Mouse (Mus musculus) spleen, adult 2 months (tissue): ENCODE results near the gene Fxr2. TPM values are rescaled to one million over a fixed set of nuclear protein-coding genes. Genes with fewer than 3 reads are reported as not detected.
"Not testable (repeated sequence)": the region's sequence is repeated elsewhere in the genome, so short reads cannot be mapped to it uniquely, and the experiment has no call there.

ENCODE experiments used
- DNase-seq, 2 experiments: peaks; one replicate each; pipeline versions ENCODE4 v3.0.0 to v3.0.0-alpha.2; 2012 to 2021; ENCODE audit warnings: low spot score in 2 of 2, low read depth in 1 of 2
- H3K27ac ChIP-seq: fragments of 200-500 bp; 2 replicates; pipeline ENCODE4 v1.5.1; 2012; ENCODE audit warnings: low read length, inconsistent platforms; ENCODE audit not compliant: insufficient read depth
- H3K27me3 ChIP-seq: fragments of 200-500 bp; 2 replicates; pipeline ENCODE4 v1.6.1; 2012; ENCODE audit warnings: mild to moderate bottlenecking, moderate library complexity, low read length, inconsistent platforms; ENCODE audit not compliant: control insufficient read depth, insufficient read depth
- H3K36me3 ChIP-seq: fragments of 200-500 bp; 2 replicates; pipeline ENCODE4 v1.6.1; 2012; ENCODE audit warnings: mild to moderate bottlenecking, low read length, inconsistent platforms; ENCODE audit not compliant: control insufficient read depth, insufficient read depth
- H3K4me1 ChIP-seq: fragments of 200-500 bp; 2 replicates; pipeline ENCODE4 v1.6.1; 2011; ENCODE audit warnings: inconsistent platforms; ENCODE audit not compliant: control insufficient read depth, insufficient read depth, insufficient read length
- H3K4me3 ChIP-seq: fragments of 200-500 bp; 2 replicates; pipeline ENCODE4 v1.5.1; 2011; ENCODE audit warnings: mild to moderate bottlenecking, inconsistent platforms; ENCODE audit not compliant: insufficient read depth, insufficient read length; ENCODE audit errors: extremely low read depth
- CTCF ChIP-seq: fragments of 200-500 bp; IDR thresholded peaks from 2 replicates; pipeline ENCODE4 v1.5.1; 2011; ENCODE audit warnings: mild to moderate bottlenecking, inconsistent platforms; ENCODE audit not compliant: insufficient read depth, insufficient read length, insufficient replicate concordance; ENCODE audit errors: extremely low read depth
- POLR2A ChIP-seq: fragments of 200-500 bp; IDR thresholded peaks from 2 replicates; pipeline ENCODE4 v1.6.1; 2011; ENCODE audit warnings: low read depth, low read length, inconsistent platforms
- WGBS: fragments of 180-500 bp; shearing (Covaris S2); methylation state at CpG from one replicate; pipeline ENCODE4 v1.1.7; 2018; 5-methylcytosine and 5-hydroxymethylcytosine counted together
- polyA plus RNA-seq: library from polyadenylated mRNA; depleted of rRNA; stranded (reverse); fragments of >200 nt; gene quantifications from 2 replicates; pipeline ENCODE4 v1.2.3, GENCODE M21; 2012

Fxr2 gene
- polyA plus RNA-seq, 1 experiment: 41.6 TPM

DNA sequence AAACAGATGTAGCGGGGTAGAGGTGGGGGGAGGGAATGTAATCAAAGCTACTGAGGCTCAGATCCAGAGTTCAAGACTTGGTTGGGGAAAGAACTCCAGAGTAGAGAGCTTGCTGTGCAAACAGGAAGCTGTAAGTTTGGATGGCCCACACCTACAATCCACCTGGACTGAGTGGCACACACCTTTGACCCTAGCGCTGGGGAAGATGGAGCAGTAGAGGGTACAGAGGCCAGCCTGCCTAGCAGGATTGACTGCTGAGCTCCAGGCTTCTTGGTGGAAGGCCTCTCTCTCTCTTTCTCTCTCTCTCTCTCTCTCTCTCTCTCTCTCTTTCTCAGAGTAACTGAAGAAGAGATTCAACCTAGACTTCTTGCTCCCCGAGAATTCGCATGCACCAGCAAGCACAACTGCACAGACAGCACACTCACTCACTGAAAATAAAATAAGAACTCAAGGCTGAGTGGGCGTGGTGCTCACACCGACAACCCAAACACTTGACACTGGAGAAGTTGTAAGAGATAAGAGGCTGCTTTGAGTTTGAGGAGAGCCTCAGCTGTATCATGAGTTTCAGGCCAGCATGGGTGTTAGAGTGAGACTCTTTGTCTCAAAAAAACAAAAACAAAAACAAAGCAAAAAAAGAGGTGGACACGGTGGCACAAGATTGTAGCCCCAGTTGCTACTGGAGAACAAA, 12.3 kb upstream of the Fxr2 start:
- Histone ChIP-seq H3K27ac (no peak overlapping the region), H3K36me3 (no peaks in the 10 kb centered on the region), H3K4me3 (no peak overlapping the region), H3K27me3 (no peaks in the 10 kb centered on the region), H3K4me1 (no peaks in the 10 kb centered on the region)
- 79% methylated on average over 7 of the region's 7 CpGs for WGBS
- no peak for DNase-seq
- TF ChIP-seq POLR2A: no peak
- TF ChIP-seq CTCF: no peak

DNA sequence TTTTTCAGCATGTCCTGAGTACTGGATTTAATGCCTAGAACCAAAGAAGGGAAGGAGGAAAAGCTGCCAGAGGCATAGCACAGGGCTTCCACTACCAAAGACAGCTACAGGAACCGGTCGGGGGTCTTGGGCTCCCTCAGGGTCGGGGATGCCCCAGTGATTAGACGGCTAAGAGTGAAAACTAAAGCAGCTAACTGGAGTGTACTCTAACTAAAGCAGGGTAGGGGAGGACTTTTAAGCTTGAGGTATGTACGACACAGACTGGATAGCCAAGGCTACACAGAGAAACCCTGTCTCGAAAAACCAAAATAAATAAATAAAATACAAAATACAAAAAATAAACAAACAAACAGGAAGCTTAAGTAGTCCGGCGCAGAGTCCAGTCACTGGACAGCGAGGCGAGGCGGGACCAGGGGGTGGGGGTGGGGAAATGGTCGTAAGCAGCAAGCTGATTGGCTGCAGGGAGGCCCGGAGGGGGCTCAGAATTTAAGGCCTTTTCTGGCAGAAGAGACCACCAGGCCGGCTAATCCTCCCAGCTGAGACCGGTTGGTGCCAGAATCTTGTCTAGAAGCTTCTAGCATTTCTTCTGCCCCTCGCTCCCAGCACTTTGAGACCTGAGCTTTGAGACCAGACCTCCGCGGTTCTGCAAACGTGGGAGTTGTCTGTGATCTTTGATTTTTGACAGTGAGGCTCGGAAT, 11.1 kb upstream of the Fxr2 start, which contains the start of gene Sat2:
TSS of gene Sat2 (plus strand) at position 454 of the 698 bp plus-strand sequence.
- no peak for TF ChIP-seq CTCF
- no peak for TF ChIP-seq POLR2A
- Histone ChIP-seq H3K4me1 (no peaks in the 10 kb centered on the region), H3K4me3 (peak within 1 kb of the TSS; percentile 49), H3K27ac (no peak within 1 kb of the TSS), H3K36me3 (no peaks in the 10 kb centered on the region), H3K27me3 (no peaks in the 10 kb centered on the region)
- 21% methylated on average over 20 of the region's 20 CpGs for WGBS
- no peak for DNase-seq

DNA sequence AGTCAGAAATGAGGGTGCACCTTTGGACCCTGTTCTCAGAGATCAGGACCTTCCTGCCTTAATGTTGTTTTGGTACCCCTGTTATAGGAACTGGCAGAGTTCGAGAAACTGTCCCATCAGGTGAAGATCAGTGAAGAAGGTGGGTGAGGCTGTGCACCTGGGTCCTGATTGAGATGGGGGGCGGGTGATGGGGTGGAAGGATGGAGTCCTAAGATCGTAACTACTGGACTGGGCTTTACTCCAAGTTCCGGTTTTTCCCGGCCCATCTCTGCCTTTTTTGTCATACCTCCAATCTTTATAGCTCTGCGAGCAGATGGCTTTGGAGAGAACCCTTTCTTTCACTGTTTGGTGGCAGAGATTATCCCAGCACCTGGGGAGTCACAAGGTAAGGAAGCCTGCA, 10.4 kb upstream of the Fxr2 start:
- H3K27ac ChIP-seq: no peak overlapping the region
- 55% methylated on average over 6 of the region's 6 CpGs for WGBS
- no peaks in the 10 kb centered on the region for H3K4me1 ChIP-seq
- no peaks in the 10 kb centered on the region for H3K27me3 ChIP-seq
- no peak for DNase-seq
- H3K4me3 ChIP-seq: no peak overlapping the region
- TF ChIP-seq POLR2A (no peak), CTCF (no peak)
- no peaks in the 10 kb centered on the region for H3K36me3 ChIP-seq

DNA sequence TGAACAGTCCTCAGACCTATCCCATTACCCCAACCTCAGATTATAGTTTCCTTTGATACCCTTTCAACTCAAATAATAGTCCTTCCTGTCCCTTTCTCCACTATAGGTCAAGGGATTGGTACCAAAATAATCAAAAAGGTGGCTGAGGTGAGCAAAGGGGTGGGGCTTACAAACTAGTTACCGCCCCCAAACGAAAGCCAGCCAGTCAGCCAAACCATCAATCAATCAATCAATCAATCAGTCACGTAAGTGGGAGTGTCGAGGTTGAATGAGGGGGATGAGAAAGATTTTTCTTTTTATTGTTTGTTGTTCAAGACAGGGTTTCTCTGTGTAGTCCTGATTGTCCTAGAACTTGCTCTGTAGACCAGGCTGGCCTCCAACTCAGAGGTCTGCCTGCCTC, 9.8 kb upstream of the Fxr2 start:
- no peak overlapping the region for H3K27ac ChIP-seq
- no peak for DNase-seq
- H3K36me3 ChIP-seq: no peaks in the 10 kb centered on the region
- no peaks in the 10 kb centered on the region for H3K4me1 ChIP-seq
- WGBS: 85% methylated on average over 4 of the region's 4 CpGs
- no peak overlapping the region for H3K4me3 ChIP-seq
- H3K27me3 ChIP-seq: no peaks in the 10 kb centered on the region
- TF ChIP-seq POLR2A: no peak
- TF ChIP-seq CTCF: no peak

DNA sequence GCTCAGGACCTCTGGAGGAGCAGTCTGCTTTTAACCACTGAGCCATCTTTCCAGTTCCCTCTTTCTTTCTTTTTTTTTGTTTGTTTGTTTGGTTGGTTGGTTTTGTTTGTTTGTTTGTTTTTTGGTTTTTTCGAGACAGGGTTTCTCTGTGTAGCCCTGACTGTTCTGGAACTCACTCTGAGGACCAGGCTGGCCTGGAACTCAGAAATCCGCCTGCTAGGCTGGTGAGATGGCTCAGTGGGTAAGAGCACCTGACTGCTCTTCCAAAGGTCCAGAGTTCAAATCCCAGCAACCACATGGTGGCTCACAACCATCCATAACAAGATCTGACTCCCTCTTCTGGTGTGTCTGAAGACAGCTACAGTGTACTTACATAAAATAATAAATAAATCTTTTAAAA, 8.5 kb upstream of the Fxr2 start:
- WGBS: 70% methylated on average over 2 of the region's 2 CpGs
- DNase-seq, H3K4me1 ChIP-seq, H3K4me3 ChIP-seq, H3K27ac ChIP-seq, H3K27me3 ChIP-seq, H3K36me3 ChIP-seq: not testable (repeated sequence)

DNA sequence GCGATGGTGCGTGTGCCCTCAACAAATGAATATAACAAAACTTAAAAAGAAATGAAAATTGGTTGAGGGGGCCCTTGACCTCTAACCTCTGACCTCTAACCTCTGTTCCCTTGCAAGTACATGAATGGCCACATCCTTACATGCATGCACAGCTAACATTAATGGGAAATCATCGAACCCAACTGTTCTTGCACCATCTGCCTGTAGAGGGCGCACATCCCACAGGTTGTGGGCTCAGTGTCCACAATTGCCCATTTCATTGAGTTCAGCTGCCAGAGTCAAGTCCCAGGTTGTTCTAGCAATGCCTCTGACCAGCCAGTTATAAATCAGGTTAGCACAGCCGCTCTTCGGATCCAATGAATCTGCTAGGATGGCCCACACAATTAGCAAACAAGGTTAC, 4.5 kb upstream of the Fxr2 start:
- H3K27ac ChIP-seq: no peak overlapping the region
- no peaks in the 10 kb centered on the region for H3K36me3 ChIP-seq
- no peak for TF ChIP-seq POLR2A
- TF ChIP-seq CTCF: peak; percentile 78; the same call in 1 of the 2 replicates
- DNase-seq: peak; percentile 55 to 71
- H3K27me3 ChIP-seq: no peaks in the 10 kb centered on the region
- no peaks in the 10 kb centered on the region for H3K4me1 ChIP-seq
- 39% methylated on average over 6 of the region's 6 CpGs for WGBS
- no peak overlapping the region for H3K4me3 ChIP-seq

DNA sequence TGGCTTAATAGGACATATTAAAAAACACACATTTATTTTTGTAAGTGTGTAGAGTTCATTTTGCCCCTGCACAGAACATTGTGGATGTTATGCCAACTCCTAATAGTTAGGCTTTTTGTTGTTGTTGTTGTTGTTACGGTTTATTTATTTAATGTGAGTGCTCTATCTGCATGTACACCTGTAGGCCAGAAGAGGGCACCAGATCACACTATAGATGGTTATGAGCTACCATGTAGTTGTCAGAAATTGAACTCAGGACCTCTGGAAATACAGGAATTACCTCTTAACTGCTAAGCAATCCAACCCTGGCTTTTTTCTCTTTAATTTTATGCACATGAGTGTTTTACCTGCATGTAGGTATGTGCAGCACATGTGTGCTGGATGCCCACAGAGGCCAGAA, 3.0 kb upstream of the Fxr2 start:
- TF ChIP-seq CTCF (no peak), POLR2A (no peak)
- Histone ChIP-seq H3K27ac (no peak overlapping the region), H3K36me3 (no peaks in the 10 kb centered on the region), H3K4me3 (no peak overlapping the region), H3K4me1 (peaks cover 2% of the 10 kb centered on the region; the same call in 1 of the 2 replicates), H3K27me3 (no peaks in the 10 kb centered on the region)
- WGBS: 66% methylated on average over 1 of the region's 1 CpGs
- peak in 1 of 2 experiments; percentile 25 for DNase-seq
